Mouse (Mus musculus): ENCODE measurements around the gene Ugt1a7c. TPM values are rescaled to one million over a fixed set of nuclear protein-coding genes. Genes with fewer than 3 reads are reported as not detected.

Ugt1a7c gene
- total RNA-seq, 2 experiments from 2014 or later = 2.4 to 3.0 TPM

GRCm38 (mm10) chr1:88258881-88259642 is 164.2 kb downstream of the Ugt1a7c start:
- DNase-seq (ENCODE audit: low spot score in 2 of 2) = no peak

- DNase-seq (ENCODE audit: low spot score in 2 of 2) = no peak
Observed at GRCm38 (mm10) chr1:88259643-88260024, 164.8 kb downstream of the Ugt1a7c start.

- peak; percentile 70 to 72 for DNase-seq (ENCODE audit: low spot score in 2 of 2)
Observed at GRCm38 (mm10) chr1:88260114-88260513, 165.3 kb downstream of the Ugt1a7c start.

GRCm38 (mm10) chr1:88260604-88261377 is 165.9 kb downstream of the Ugt1a7c start:
- no peak for DNase-seq (ENCODE audit: low spot score in 2 of 2)

DNA sequence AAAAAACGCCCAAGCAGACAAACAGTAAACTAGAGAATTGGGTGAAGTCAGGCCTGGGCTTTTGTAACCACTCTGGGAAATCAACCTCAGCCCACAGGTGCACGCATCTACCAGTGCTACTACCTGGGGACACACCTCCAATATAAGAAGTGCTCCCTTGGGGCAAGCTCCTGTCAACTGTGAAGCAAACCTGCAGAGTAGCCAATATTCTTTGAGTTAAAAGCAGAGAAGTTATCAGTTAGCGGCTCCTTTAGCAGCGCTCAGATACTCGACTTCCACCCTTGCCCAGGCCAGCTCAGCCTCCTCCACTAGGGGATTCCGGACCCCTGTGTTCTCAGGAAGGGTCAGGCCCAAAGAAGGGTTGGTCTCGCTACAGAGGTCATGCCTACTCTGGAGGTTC is 166.8 kb downstream of the Ugt1a7c start:
- peak in 1 of 2 experiments; percentile 63 for DNase-seq (ENCODE audit: low spot score in 2 of 2)

- DNase-seq (ENCODE audit: low spot score in 2 of 2) = peak in 1 of 2 experiments; percentile 72
Observed at GRCm38 (mm10) chr1:88262255-88262654, 167.4 kb downstream of the Ugt1a7c start.

DNA sequence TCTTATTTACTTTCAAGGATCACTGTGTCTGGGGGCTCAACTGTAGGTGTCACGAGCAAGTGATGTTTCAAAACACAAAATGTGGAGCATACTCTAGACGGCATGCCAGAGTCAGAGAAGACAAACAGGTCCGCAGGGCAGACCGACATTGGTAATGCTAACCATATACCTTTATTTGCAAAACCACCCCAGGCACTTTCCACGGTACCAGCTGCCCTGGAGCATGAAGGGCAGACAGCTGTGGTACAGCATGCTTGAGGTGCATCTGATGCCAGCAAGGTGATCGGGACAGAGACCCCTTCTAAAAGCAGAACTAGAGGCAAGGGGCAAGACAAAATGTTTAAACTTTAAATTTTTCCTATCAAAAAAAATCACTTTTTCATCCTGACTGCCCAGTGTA is 168.1 kb downstream of the Ugt1a7c start:
- DNase-seq (ENCODE audit: low spot score in 2 of 2) = peak in 1 of 2 experiments; percentile 52

GRCm38 (mm10) chr1:88263778-88264177 is 168.9 kb downstream of the Ugt1a7c start:
- DNase-seq (ENCODE audit: low spot score in 2 of 2) = no peak

GRCm38 (mm10) chr1:88264237-88264868 is 169.5 kb downstream of the Ugt1a7c start:
- no peak for DNase-seq (ENCODE audit: low spot score in 2 of 2)

GRCm38 (mm10) chr1:88264869-88265240 is 170.0 kb downstream of the Ugt1a7c start:
- DNase-seq (ENCODE audit: low spot score in 2 of 2) = peak in 1 of 2 experiments; percentile 53

- no peak for DNase-seq (ENCODE audit: low spot score in 2 of 2)
Observed at GRCm38 (mm10) chr1:88266123-88266522, 171.3 kb downstream of the Ugt1a7c start.

- DNase-seq (ENCODE audit: low spot score in 2 of 2) = no peak
Observed at GRCm38 (mm10) chr1:88267489-88267888, 172.6 kb downstream of the Ugt1a7c start.

DNA sequence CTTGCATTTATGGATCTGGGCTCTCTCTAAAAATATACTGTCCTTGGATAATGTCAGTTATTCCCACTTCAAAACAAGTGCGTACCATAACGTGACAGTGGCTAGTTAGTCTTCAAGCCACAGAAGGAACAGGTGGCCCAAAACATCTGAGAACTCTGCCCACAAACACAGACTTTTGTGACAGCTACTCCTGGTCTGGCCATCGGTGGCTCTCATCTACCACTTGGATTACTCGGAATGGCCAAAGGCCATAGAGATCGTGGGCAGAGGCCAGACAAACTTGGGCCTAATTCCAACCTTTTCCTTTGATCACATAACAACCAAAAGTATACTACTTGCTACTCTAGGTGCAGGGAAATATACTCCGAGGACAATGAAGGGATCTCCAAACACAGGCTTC is 173.2 kb downstream of the Ugt1a7c start:
- DNase-seq (ENCODE audit: low spot score in 2 of 2) = no peak

Other genes with a start within 250 kb of the Ugt1a7c start
- gene Dgkd, start 241.8 kb upstream of the Ugt1a7c start, total RNA-seq (2021) = 10 to 100 TPM; 48.4 to 50.2 TPM
- 10 to 100 TPM; 22.8 to 26.0 TPM for gene Usp40, start 86.5 kb upstream of the Ugt1a7c start, total RNA-seq (2021)
- not detected for gene Ugt1a10, start 39.7 kb upstream of the Ugt1a7c start, total RNA-seq (2021)
- not detected for gene Ugt1a9, start 24.3 kb upstream of the Ugt1a7c start, total RNA-seq (2021)
- gene Ugt1a8, start 7.2 kb upstream of the Ugt1a7c start, total RNA-seq (2021) = not detected
- gene Ugt1a6b, start 8.2 kb downstream of the Ugt1a7c start, total RNA-seq (2021) = 1 to 10 TPM in 1 of 2 experiments, under 1 TPM in 1; 0.81 to 1.5 TPM
- 1 to 10 TPM; 1.9 to 2.0 TPM for gene Ugt1a6a, start 39.7 kb downstream of the Ugt1a7c start, total RNA-seq (2021)
- gene Ugt1a5, start 71.0 kb downstream of the Ugt1a7c start, total RNA-seq (2021) = under 1 TPM in 1 of 2 experiments, not detected in 1; 0.27 TPM
- not detected for gene Ugt1a2, start 105.5 kb downstream of the Ugt1a7c start, total RNA-seq (2021)
- gene Dnajb3, start 110.7 kb downstream of the Ugt1a7c start, total RNA-seq (2021) = 1 to 10 TPM; 3.8 to 4.9 TPM
- 1 to 10 TPM in 1 of 2 experiments, under 1 TPM in 1; 0.12 to 1.3 TPM for gene Ugt1a1, start 116.9 kb downstream of the Ugt1a7c start, total RNA-seq (2021)
- gene Mroh2a, start 131.9 kb downstream of the Ugt1a7c start, total RNA-seq (2021) = under 1 TPM in 1 of 2 experiments, not detected in 1; 0.13 TPM
- gene Hjurp, start 182.6 kb downstream of the Ugt1a7c start, total RNA-seq (2021) = 10 to 100 TPM; 80.5 to 88.1 TPM
- not detected for gene Trpm8, start 182.6 kb downstream of the Ugt1a7c start, total RNA-seq (2021)